9 mouse cellular contexts compared by ENCODE assay signal in genomic region chr7:25683474-25684180, GRCm38 (mm10). TPM values are rescaled to one million over a fixed set of nuclear protein-coding genes. Genes with fewer than 3 reads are reported as not detected.
A peak's percentile ranks its signal among the peaks of the same experiment; 100 is the strongest.
DNase-seq lines count a peak whose midpoint lies in the region; ATAC-seq and TF ChIP-seq lines count a peak whose summit lies in the region.
"Had no signal": no experiment of that assay in that cellular context is flagged by ENCODE, and none has a peak within 500 bp of the region (broad histone marks: within the 10 kb centered on the region; RNA-seq: fewer than 3 reads in every experiment).

No protein-coding gene starts in this region.

- H3K4me1 ChIP-seq in G1E (ENCODE audit: insufficient read depth, low read depth, low read length) = peaks cover 70% of the 10 kb centered on the region
- H3K4me1 ChIP-seq in liver, embryonic 13.5 days (replicated peaks) = peaks cover 88% of the 10 kb centered on the region
- peaks cover 43% of the 10 kb centered on the region for H3K4me1 ChIP-seq in spleen, adult 2 months (ENCODE audit: control insufficient read depth, insufficient read depth, insufficient read length)

- peak; percentile 66 for ATAC-seq in G1E (ENCODE audit: extremely low read depth, insufficient number of reproducible peaks, low FRiP score, poor library complexity, severe bottlenecking)
- ATAC-seq in liver, embryonic 13.5 days (ENCODE audit: low read depth) = peak; percentile 6
- ATAC-seq: forebrain, embryonic 16.5 days had no signal

- TF ChIP-seq CTCF in G1E (IDR thresholded peaks at IDR 0.05; ENCODE audit: low read depth, low read length) = no peak
- no peak for TF ChIP-seq CTCF in spleen, adult 2 months (IDR thresholded peaks at IDR 0.05; ENCODE audit: extremely low read depth, insufficient read depth, insufficient read length, insufficient replicate concordance)

- peak overlapping the region; percentile 64 for H3K4me3 ChIP-seq in G1E (ENCODE audit: low read depth, low read length)
- H3K4me3 ChIP-seq in liver, embryonic 13.5 days (replicated peaks) = 0 out of 2 replicates have a peak overlapping the region, but pooled peaks have one; percentile 0
- H3K4me3 ChIP-seq in spleen, adult 2 months (ENCODE audit: extremely low read depth, insufficient read depth, insufficient read length) = no peak overlapping the region
- H3K4me3 ChIP-seq: myocyte had no signal

- peaks cover 44% of the 10 kb centered on the region for H3K36me3 ChIP-seq in G1E (replicated peaks)
- peaks cover 8% of the 10 kb centered on the region; the same call in 1 of the 2 replicates for H3K36me3 ChIP-seq in liver, embryonic 13.5 days
- H3K36me3 ChIP-seq in spleen, adult 2 months (ENCODE audit: control insufficient read depth, insufficient read depth, low read length) = no peaks in the 10 kb centered on the region

- no peaks in the 10 kb centered on the region for H3K27me3 ChIP-seq in G1E (ENCODE audit: insufficient read depth, low read length)
- H3K27me3 ChIP-seq in liver, embryonic 13.5 days = no peaks in the 10 kb centered on the region
- no peaks in the 10 kb centered on the region for H3K27me3 ChIP-seq in spleen, adult 2 months (ENCODE audit: control insufficient read depth, insufficient read depth, low read length)

- peak; percentile 91 for TF ChIP-seq POLR2A in spleen, adult 2 months (IDR thresholded peaks at IDR 0.05; ENCODE audit: low read depth, low read length)

- DNase-seq in G1E (ENCODE audit: low spot score) = peak; percentile 80
- peak; percentile 70 for DNase-seq in c-Kit-positive CD71-negative TER-119-negative erythroid progenitor cells, embryonic 14.5 days (ENCODE audit: low read depth)
- peak; percentile 60 for DNase-seq in liver, embryonic 13.5 days
- DNase-seq in spleen, adult 2 months (ENCODE audit: low read depth in 1 of 2, low spot score in 2 of 2) = peak; percentile 61 to 83
- DNase-seq in cerebellum, postnatal 36 days = no peak
- DNase-seq in gastrocnemius, postnatal 10 days = no peak
- no peak for DNase-seq in testis, postnatal 10 days (ENCODE audit: low spot score)

- H3K9me3 ChIP-seq in G1E (replicated peaks) = no peaks in the 10 kb centered on the region
- H3K9me3 ChIP-seq in liver, embryonic 13.5 days (replicated peaks) = no peaks in the 10 kb centered on the region

- peak overlapping the region; percentile 92 for H3K27ac ChIP-seq in liver, embryonic 13.5 days
- H3K27ac ChIP-seq in spleen, adult 2 months (ENCODE audit: insufficient read depth, low read length) = peak overlapping the region; percentile 93

- peak overlapping the region; percentile 79 for H3K4me2 ChIP-seq in liver, embryonic 13.5 days

- H3K9ac ChIP-seq in liver, embryonic 13.5 days = peak overlapping the region; percentile 72

- WGBS in liver, embryonic 13.5 days (ENCODE audit: insufficient replicate concordance) = 9% methylated on average over 7 of the region's 7 CpGs
- 6% methylated on average over 7 of the region's 7 CpGs for WGBS in spleen, adult 2 months

RNA-seq across cellular contexts. Expression of gene B9d2, which starts 3.0 kb away (rescaled TPM):
- 21.1 and 26.3 TPM in 2 replicates for total RNA-seq in G1E (2014; fragmentation: Nextera tagmentation)
- 49.8 and 65.1 TPM in 2 replicates for total RNA-seq in G1E (2017)
- polyA plus RNA-seq in G1E (2012) = 119 and 131 TPM in 2 replicates
- polyA plus RNA-seq in liver, embryonic 13.5 days (2015; fragmentation: Nextera tagmentation; extraction: Ambion mirVana) = 21.8 and 25.1 TPM in 2 replicates
- 72.0 and 108 TPM in 2 replicates for polyA plus RNA-seq in spleen, adult 2 months (2012; rRNA removed)
- total RNA-seq in gastrocnemius, postnatal 10 days (2021) = 10 to 100 TPM; 10.5 to 10.9 TPM

RNA-seq across cellular contexts. Expression of gene Tgfb1, which starts 3.2 kb away (rescaled TPM):
- 390 and 397 TPM in 2 replicates for total RNA-seq in G1E (2014; fragmentation: Nextera tagmentation)
- 40.8 TPM in 2 replicates for total RNA-seq in G1E (2017)
- polyA plus RNA-seq in G1E (2012) = 1,473 and 1,799 TPM in 2 replicates
- polyA plus RNA-seq in liver, embryonic 13.5 days (2015; fragmentation: Nextera tagmentation; extraction: Ambion mirVana) = 6.1 and 6.9 TPM in 2 replicates
- 152 and 179 TPM in 2 replicates for polyA plus RNA-seq in spleen, adult 2 months (2012; rRNA removed)
- 10 to 100 TPM; 15.2 to 25.6 TPM for total RNA-seq in gastrocnemius, postnatal 10 days (2021)

RNA-seq across cellular contexts. Expression of gene Tmem91, which starts 8.7 kb away (rescaled TPM):
- total RNA-seq in G1E (2014; fragmentation: Nextera tagmentation) = 8.6 TPM in 1 of 2 replicates, not detected in the other
- total RNA-seq in G1E (2017) = 1.3 and 2.2 TPM in 2 replicates
- polyA plus RNA-seq in G1E (2012) = 3.6 TPM in 2 replicates
- polyA plus RNA-seq in liver, embryonic 13.5 days (2015; fragmentation: Nextera tagmentation; extraction: Ambion mirVana) = 1.0 and 1.1 TPM in 2 replicates
- polyA plus RNA-seq in spleen, adult 2 months (2012; rRNA removed) = 0.35 and 0.61 TPM in 2 replicates
- under 1 TPM; 0.45 to 0.47 TPM for total RNA-seq in gastrocnemius, postnatal 10 days (2021)

RNA-seq across cellular contexts. Expression of gene Exosc5, which starts 24.7 kb away (rescaled TPM):
- total RNA-seq in G1E (2014; fragmentation: Nextera tagmentation) = 71.6 and 84.6 TPM in 2 replicates
- total RNA-seq in G1E (2017) = 51.4 and 55.4 TPM in 2 replicates
- polyA plus RNA-seq in G1E (2012) = 367 and 471 TPM in 2 replicates
- polyA plus RNA-seq in liver, embryonic 13.5 days (2015; fragmentation: Nextera tagmentation; extraction: Ambion mirVana) = 62.3 and 68.8 TPM in 2 replicates
- polyA plus RNA-seq in spleen, adult 2 months (2012; rRNA removed) = 79.5 and 111 TPM in 2 replicates
- 10 to 100 TPM; 23.6 to 26.0 TPM for total RNA-seq in gastrocnemius, postnatal 10 days (2021)

RNA-seq across cellular contexts. Expression of gene Bckdha, which starts 24.8 kb away (rescaled TPM):
- total RNA-seq in G1E (2014; fragmentation: Nextera tagmentation) (6.0 and 7.8 TPM in 2 replicates), G1E (2017) (20.4 and 23.8 TPM in 2 replicates)
- 36.6 and 44.1 TPM in 2 replicates for polyA plus RNA-seq in G1E (2012)
- polyA plus RNA-seq in liver, embryonic 13.5 days (2015; fragmentation: Nextera tagmentation; extraction: Ambion mirVana) = 20.0 and 21.6 TPM in 2 replicates
- polyA plus RNA-seq in spleen, adult 2 months (2012; rRNA removed) = 81.4 and 108 TPM in 2 replicates
- 10 to 100 TPM; 51.9 to 60.8 TPM for total RNA-seq in gastrocnemius, postnatal 10 days (2021)

Comparison
In these comparisons a context has a peak if more than half of its experiments do, and no peak if none do; other contexts are left out.
1. DNase-seq: peak in G1E (single experiment), c-Kit-positive CD71-negative TER-119-negative erythroid progenitor cells, embryonic 14.5 days (single experiment), liver, embryonic 13.5 days (single experiment) and spleen, adult 2 months (2 of 2); none in cerebellum, postnatal 36 days (0 of 2), gastrocnemius, postnatal 10 days (single experiment) and testis, postnatal 10 days (single experiment).
2. RNA of gene Tgfb1, which starts 3.2 kb away (polyA plus RNA-seq): 1,473 to 1,799 TPM in G1E and 152 to 179 TPM in spleen, adult 2 months; 6.1 to 6.9 TPM in liver, embryonic 13.5 days; every median in the first group is over 10 times any median in the second.